Mouse (Mus musculus) spleen, adult 2 months (tissue): ENCODE results near the gene Olfr97.

Source experiments
- CTCF ChIP-seq: fragments of 200-500 bp; IDR thresholded peaks from 2 replicates; pipeline ENCODE4 v1.5.1; 2011; ENCODE audit warnings: mild to moderate bottlenecking, inconsistent platforms; ENCODE audit not compliant: insufficient read depth, insufficient read length, insufficient replicate concordance; ENCODE audit errors: extremely low read depth
- POLR2A ChIP-seq: fragments of 200-500 bp; IDR thresholded peaks from 2 replicates; pipeline ENCODE4 v1.6.1; 2011; ENCODE audit warnings: low read depth, low read length, inconsistent platforms

DNA sequence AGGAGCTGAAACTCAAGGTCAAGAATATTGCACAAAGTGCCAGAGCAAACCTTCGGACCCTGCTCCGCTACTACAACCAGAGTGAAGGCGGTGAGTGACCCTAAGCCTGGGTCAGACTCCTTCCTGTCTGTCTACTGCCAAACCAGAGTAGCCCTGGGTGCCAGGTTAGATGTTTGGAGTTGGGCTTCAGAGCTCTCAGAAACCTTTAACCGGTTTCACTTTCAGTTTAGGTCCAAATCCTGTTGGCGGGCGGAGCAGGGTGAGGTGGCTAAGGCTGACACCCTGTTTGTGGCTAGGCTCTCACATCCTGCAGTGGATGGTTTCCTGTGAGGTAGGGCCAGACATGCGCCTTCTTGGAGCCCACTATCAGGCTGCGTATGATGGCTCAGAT is 33.6 kb upstream of the Olfr97 start:
- TF ChIP-seq CTCF (no peak), POLR2A (peak; percentile 29; the same call in 1 of the 2 replicates)
